Mouse (Mus musculus) heart, postnatal 0 days (tissue): ENCODE measurements around the gene Ptpru. TPM values are rescaled to one million over a fixed set of nuclear protein-coding genes. Genes with fewer than 3 reads are reported as not detected.

ENCODE experiments used
- ATAC-seq: fragments of 200-750 bp; cut with Nextera tagmentation; 2 replicates; pipeline ENCODE4 v1.8.0; 2017; ENCODE audit warnings: low read depth, moderate number of reproducible peaks, moderate library complexity; ENCODE audit not compliant: insufficient read depth
- DNase-seq: peaks from one replicate; pipeline ENCODE4 v3.0.0-alpha.2; 2016; ENCODE audit warnings: low spot score
- H3K27ac ChIP-seq: fragments of 300-500 bp; sonication (generic); 2 replicates; pipeline ENCODE4 v1.5.1; 2014; ENCODE audit warnings: low read depth, mild to moderate bottlenecking
- H3K27me3 ChIP-seq: fragments of 300-500 bp; sonication (generic); 2 replicates; pipeline ENCODE4 v1.6.1; 2014; ENCODE audit warnings: low read length, mixed read lengths; ENCODE audit not compliant: control insufficient read depth, insufficient read depth
- H3K36me3 ChIP-seq: fragments of 300-500 bp; sonication (generic); replicated peaks from 2 replicates; pipeline ENCODE4 v1.6.1; 2014; ENCODE audit warnings: low read length, mixed read lengths; ENCODE audit not compliant: control insufficient read depth, insufficient read depth
- H3K4me1 ChIP-seq: fragments of 300-500 bp; sonication (generic); 2 replicates; pipeline ENCODE4 v1.6.1; 2014; ENCODE audit warnings: antibody characterized with exemption; ENCODE audit not compliant: control insufficient read depth, insufficient read depth
- H3K4me2 ChIP-seq: fragments of 300-500 bp; sonication (generic); 2 replicates; pipeline ENCODE4 v1.6.1; 2014; ENCODE audit warnings: low read depth, mild to moderate bottlenecking, low read length, moderate library complexity
- H3K4me3 ChIP-seq: fragments of 300-500 bp; sonication (generic); 2 replicates; pipeline ENCODE4 v1.5.1; 2014; ENCODE audit warnings: low read depth, low read length
- H3K9ac ChIP-seq: fragments of 300-500 bp; sonication (generic); replicated peaks from 2 replicates; pipeline ENCODE4 v1.6.1; 2014; ENCODE audit warnings: low read depth, low read length, mixed read lengths
- H3K9me3 ChIP-seq: fragments of 300-500 bp; sonication (generic); replicated peaks from 2 replicates; pipeline ENCODE4 v1.6.1; 2016; ENCODE audit warnings: low read length; ENCODE audit not compliant: control insufficient read depth
- CTCF ChIP-seq: IDR thresholded peaks from 2 replicates; pipeline ENCODE4 v1.5.1; 2016; ENCODE audit warnings: antibody characterized with exemption, control low read depth, low read depth
- EP300 ChIP-seq: IDR thresholded peaks from 2 replicates; pipeline ENCODE4 v1.6.1; 2016; ENCODE audit warnings: antibody characterized with exemption, low read depth
- WGBS: fragments of 180-500 bp; shearing (Covaris S2); extraction: QIAGEN DNeasy Blood & Tissue Kit; methylation state at CpG from one replicate; pipeline ENCODE4 v1.1.7; 2014; 5-methylcytosine and 5-hydroxymethylcytosine counted together
- polyA plus RNA-seq: library from polyadenylated mRNA; unstranded; fragments of >200 nt; fragmentation: Nextera tagmentation; extraction: Ambion mirVana; gene quantifications from 2 replicates; pipeline ENCODE4 v1.2.1, GENCODE M21; 2015
- total RNA-seq: library from RNA; depleted of rRNA; stranded (reverse); fragments of >200 nt; gene quantifications from 2 replicates; pipeline ENCODE4 v1.2.3, GENCODE M21; 2014; ENCODE audit warnings: low replicate concordance

Gene Ptpru
- total and polyA plus RNA-seq, 2 experiments from 2014 or later: 0.69 to 1.1 TPM

DNA sequence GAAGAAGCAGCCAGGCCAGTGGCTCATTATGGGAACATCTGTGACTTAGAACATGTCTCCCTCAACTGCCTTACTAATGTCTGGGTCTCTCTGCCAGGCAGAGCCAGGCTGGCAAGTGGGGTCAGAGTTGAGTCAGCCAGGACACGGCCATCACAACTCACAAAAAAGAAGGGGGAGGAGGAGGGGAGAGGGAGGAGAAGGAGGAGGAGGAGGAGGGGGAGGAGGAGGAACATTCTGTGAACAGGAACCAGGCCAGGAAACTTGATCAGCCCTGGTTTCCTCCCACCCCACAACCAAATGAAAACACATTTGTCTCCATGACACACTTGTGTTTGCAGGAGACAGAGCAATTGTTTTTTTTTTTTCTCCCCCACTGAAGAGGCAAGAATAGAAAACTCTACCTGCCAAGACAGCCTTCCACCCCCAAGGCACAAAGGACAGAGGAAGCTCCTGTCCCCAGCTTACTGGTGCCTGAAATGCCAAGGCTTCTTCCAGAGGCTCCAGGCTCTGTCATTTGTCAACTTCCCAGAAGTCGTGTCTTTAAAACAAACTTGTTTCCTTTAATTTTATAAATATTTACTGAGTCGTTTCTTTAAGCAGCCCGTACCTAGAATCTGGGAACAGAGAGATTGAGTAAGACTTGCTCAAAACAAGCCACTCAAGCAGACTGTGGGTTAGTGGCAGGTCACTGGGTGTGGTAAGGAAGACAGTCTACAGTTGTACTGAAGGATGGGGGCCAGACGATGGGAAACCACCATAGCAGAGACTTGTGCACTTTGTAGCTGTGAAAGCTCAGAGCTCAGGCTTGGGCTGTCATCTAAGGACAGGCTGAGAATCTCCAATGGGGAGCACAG is 94.0 kb downstream of the Ptpru start:
- H3K27me3 ChIP-seq: no peaks in the 10 kb centered on the region
- H3K27ac ChIP-seq: peak overlapping the region; percentile 56
- DNase-seq (peak; percentile 29), ATAC-seq (peak; percentile 49; the same call in 1 of the 2 replicates)
- H3K4me1 ChIP-seq: no peaks in the 10 kb centered on the region; the same call in 1 of the 2 replicates
- TF ChIP-seq CTCF (no peak), EP300 (peak; percentile 56)
- WGBS: 28% methylated on average over 5 of the region's 5 CpGs
- H3K4me3 ChIP-seq: no peak overlapping the region
- H3K36me3 ChIP-seq: no peaks in the 10 kb centered on the region
- H3K4me2 ChIP-seq: no peak overlapping the region
- H3K9me3 ChIP-seq: no peaks in the 10 kb centered on the region
- H3K9ac ChIP-seq: no peak overlapping the region

- ATAC-seq: no peak
- H3K4me3 ChIP-seq: no peak overlapping the region
- H3K9me3 ChIP-seq: no peaks in the 10 kb centered on the region
- no peaks in the 10 kb centered on the region for H3K36me3 ChIP-seq
- no peak for DNase-seq
- no peak overlapping the region for H3K27ac ChIP-seq
- TF ChIP-seq CTCF (no peak), EP300 (no peak)
- H3K27me3 ChIP-seq: no peaks in the 10 kb centered on the region
- H3K4me1 ChIP-seq: no peaks in the 10 kb centered on the region; the same call in 1 of the 2 replicates
- H3K9ac ChIP-seq: no peak overlapping the region
- WGBS: 69% methylated on average over 13 of the region's 13 CpGs
- H3K4me2 ChIP-seq: no peak overlapping the region
Observed at GRCm38 (mm10) chr4:131743031-131743430, 95.1 kb downstream of the Ptpru start.

GRCm38 (mm10) chr4:131740621-131741020 is 97.5 kb downstream of the Ptpru start:
- 76% methylated on average over 5 of the region's 5 CpGs for WGBS
- no peak for ATAC-seq

DNA sequence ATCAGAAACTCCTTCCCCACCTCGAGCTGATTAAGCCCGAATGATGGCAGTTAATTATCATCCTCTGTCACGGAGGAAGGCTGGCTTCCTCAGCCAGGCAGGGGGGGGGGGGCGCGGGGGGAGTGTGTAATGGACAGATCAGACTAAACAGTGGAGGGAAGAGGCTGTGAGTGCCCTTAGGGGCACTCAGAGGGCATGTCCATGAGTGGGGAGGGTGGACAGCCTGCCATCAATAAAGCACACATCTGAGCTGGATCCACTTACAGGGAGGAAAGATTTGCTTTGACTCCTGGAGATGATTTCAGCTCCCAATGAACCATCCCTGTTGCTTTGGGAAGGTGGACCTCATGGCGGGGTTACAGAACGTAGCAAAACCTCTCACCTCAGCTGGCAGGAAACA is 109.5 kb downstream of the Ptpru start:
- DNase-seq: no peak
- TF ChIP-seq CTCF (no peak), EP300 (no peak)
- no peak for ATAC-seq
- no peaks in the 10 kb centered on the region for H3K36me3 ChIP-seq
- 54% methylated on average over 7 of the region's 7 CpGs for WGBS
- H3K4me2 ChIP-seq: no peak overlapping the region
- no peaks in the 10 kb centered on the region for H3K4me1 ChIP-seq
- H3K27ac ChIP-seq: no peak overlapping the region
- no peaks in the 10 kb centered on the region for H3K27me3 ChIP-seq
- H3K9me3 ChIP-seq: no peaks in the 10 kb centered on the region
- no peak overlapping the region for H3K9ac ChIP-seq
- H3K4me3 ChIP-seq: no peak overlapping the region

More at GRCm38 (mm10) chr4:131740621-131741020, 97.5 kb downstream of the Ptpru start:
- TF ChIP-seq CTCF (no peak), EP300 (no peak)
- Histone ChIP-seq H3K4me2 (no peak overlapping the region), H3K4me1 (no peaks in the 10 kb centered on the region; the same call in 1 of the 2 replicates), H3K4me3 (no peak overlapping the region), H3K9me3 (no peaks in the 10 kb centered on the region), H3K27me3 (no peaks in the 10 kb centered on the region), H3K27ac (no peak overlapping the region), H3K36me3 (no peaks in the 10 kb centered on the region), H3K9ac (no peak overlapping the region)
- no peak for DNase-seq

DNA sequence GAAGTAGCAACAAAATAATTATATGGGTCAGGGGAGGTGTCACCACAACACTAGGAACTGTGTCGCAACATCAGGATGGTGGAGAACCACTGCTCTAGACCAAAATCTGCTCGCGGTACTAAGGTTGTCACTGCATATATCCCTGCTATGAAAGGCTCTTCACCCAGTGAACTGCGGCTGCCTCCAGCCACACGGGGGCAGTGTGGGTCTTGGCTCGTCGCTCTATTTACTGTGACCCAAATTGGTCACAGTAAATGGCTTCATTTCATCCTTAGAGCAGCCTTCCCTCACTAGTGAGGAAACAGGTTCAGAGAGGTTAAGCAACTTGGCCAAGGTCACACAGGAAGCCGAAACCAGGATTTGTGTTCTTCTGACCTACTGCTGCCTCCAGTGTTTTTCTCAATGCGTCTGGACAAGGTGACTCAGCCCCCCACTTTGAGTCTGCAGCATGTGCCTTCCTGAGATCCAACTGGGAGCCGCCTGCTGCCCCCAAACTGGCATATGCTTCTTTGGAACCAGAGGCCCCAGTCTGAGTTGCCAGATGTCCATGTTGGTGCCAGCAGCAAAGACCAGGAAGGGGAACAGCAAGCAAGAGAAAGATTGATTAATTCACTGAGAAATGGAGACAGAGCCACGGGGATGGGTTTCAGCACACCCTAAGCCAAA is 114.5 kb downstream of the Ptpru start:
- TF ChIP-seq CTCF: peak; percentile 71
- TF ChIP-seq EP300: no peak
- ATAC-seq (peak; percentile 51; the same call in 1 of the 2 replicates), DNase-seq (no peak)
- Histone ChIP-seq H3K4me1 (no peaks in the 10 kb centered on the region), H3K9me3 (no peaks in the 10 kb centered on the region), H3K27me3 (0 out of 2 replicates have a peak, but pooled peaks cover 5% of the 10 kb centered on the region), H3K36me3 (no peaks in the 10 kb centered on the region), H3K27ac (no peak overlapping the region), H3K4me3 (no peak overlapping the region), H3K4me2 (no peak overlapping the region), H3K9ac (no peak overlapping the region)
- WGBS: 47% methylated on average over 11 of the region's 11 CpGs
